Mouse (Mus musculus) lung, postnatal 0 days (tissue): ENCODE data around the gene Borcs7. TPM values are rescaled to one million over a fixed set of nuclear protein-coding genes. Genes with fewer than 3 reads are reported as not detected.
A peak's percentile ranks its signal among the peaks of the same experiment; 100 is the strongest.

Experiments used
- ATAC-seq: fragments of 200-750 bp; cut with Nextera tagmentation; 2 replicates; pipeline ENCODE4 v1.8.0; 2017; ENCODE audit warnings: moderate library complexity
- DNase-seq: peaks from one replicate; pipeline ENCODE4 v3.0.0-alpha.2; 2016; ENCODE audit warnings: low spot score
- H3K27ac ChIP-seq: fragments of 300-500 bp; sonication (generic); 2 replicates; pipeline ENCODE4 v1.5.1; 2014; ENCODE audit warnings: antibody characterized with exemption, mild to moderate bottlenecking, low read length, mixed read lengths
- H3K27me3 ChIP-seq: fragments of 300-500 bp; sonication (generic); replicated peaks from 2 replicates; pipeline ENCODE4 v1.6.1; 2014; ENCODE audit warnings: low read length, mixed read lengths; ENCODE audit not compliant: insufficient read depth
- H3K36me3 ChIP-seq: fragments of 300-500 bp; sonication (generic); 2 replicates; pipeline ENCODE4 v1.6.1; 2014; ENCODE audit warnings: low read length, mixed read lengths; ENCODE audit not compliant: insufficient read depth
- H3K4me1 ChIP-seq: fragments of 300-500 bp; sonication (generic); 2 replicates; pipeline ENCODE4 v1.6.1; 2014; ENCODE audit warnings: antibody characterized with exemption, low read depth, low read length, mixed read lengths; ENCODE audit not compliant: insufficient read depth
- H3K4me2 ChIP-seq: fragments of 300-500 bp; sonication (generic); replicated peaks from 2 replicates; pipeline ENCODE4 v1.6.1; 2014; ENCODE audit warnings: low read depth, mild to moderate bottlenecking, low read length, moderate library complexity, mixed read lengths
- H3K4me3 ChIP-seq: fragments of 300-500 bp; sonication (generic); 2 replicates; pipeline ENCODE4 v1.5.1; 2014; ENCODE audit warnings: low read depth, low read length
- H3K9ac ChIP-seq: fragments of 300-500 bp; sonication (generic); replicated peaks from 2 replicates; pipeline ENCODE4 v1.6.1; 2014; ENCODE audit warnings: low read depth, mild to moderate bottlenecking
- H3K9me3 ChIP-seq: fragments of 300-500 bp; sonication (generic); 2 replicates; pipeline ENCODE4 v1.6.1; 2016; ENCODE audit warnings: low read length, mixed read lengths
- CTCF ChIP-seq: IDR thresholded peaks from 2 replicates; pipeline ENCODE4 v1.5.1; 2016; ENCODE audit warnings: antibody characterized with exemption, mild to moderate bottlenecking
- EP300 ChIP-seq: IDR thresholded peaks from 2 replicates; pipeline ENCODE4 v1.6.1; 2016; ENCODE audit warnings: antibody characterized with exemption, mild to moderate bottlenecking, control low read depth
- WGBS: fragments of 180-500 bp; shearing (Covaris S2); extraction: QIAGEN DNeasy Blood & Tissue Kit; methylation state at CpG from one replicate; pipeline ENCODE4 v1.1.7; 2014; 5-methylcytosine and 5-hydroxymethylcytosine counted together
- polyA plus RNA-seq: library from polyadenylated mRNA; unstranded; fragments of >200 nt; fragmentation: Nextera tagmentation; extraction: Ambion mirVana; gene quantifications from 2 replicates; pipeline ENCODE4 v1.2.1, GENCODE M21; 2015

Borcs7 gene
- polyA plus RNA-seq: 13.0 and 14.3 TPM in 2 replicates

DNA sequence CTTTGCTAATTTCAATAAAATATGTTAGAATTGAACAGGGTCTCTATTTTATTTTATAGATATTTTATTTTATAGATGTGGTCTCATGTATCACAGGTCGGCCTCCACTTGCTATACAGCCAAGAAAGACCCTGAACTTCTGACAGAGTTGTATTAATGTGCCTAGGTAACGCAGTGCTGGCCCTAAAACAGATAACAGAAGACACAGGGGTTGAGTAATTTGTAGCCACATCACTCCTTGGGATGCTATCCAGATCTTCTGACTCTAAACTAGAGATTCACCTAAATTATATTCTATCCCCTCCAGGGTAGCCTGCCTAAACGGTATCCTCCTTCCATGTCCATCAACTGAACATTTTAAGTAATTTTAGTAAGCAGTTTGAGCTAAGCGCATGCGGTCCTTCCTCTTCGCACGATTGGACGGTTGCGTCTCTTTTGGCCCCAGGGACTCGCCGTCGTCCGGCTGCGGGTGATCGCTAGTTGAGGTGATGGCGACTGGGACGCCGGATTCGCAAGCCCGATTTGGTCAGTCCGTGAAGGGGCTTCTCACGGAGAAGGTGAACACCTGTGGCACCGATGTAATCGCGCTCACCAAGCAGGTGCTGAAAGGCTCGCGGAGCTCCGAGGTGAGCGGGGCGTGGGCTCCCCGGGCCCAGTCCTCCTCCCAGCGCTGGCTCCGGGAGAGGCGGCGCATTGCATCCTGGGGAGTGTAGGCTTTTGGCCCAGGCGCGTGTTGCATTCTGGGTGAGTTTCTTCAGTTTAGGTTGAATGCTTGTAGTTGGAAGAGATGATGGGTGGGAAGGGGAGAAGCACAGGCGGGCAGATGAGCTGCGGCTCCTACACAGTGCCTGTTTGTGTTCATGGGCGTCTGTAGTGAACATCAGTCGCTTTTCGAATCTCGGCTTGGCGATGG lies at the start of gene Borcs7:
Gene Borcs7 (plus strand): TSS at position 447 of the 913 bp plus-strand sequence.
- 3% methylated on average over 44 of the region's 44 CpGs for WGBS
- ATAC-seq: peak; percentile 94
- TF ChIP-seq CTCF: no peak
- TF ChIP-seq EP300: no peak

GRCm38 (mm10) chr19:46640780-46641179 lies 48.9 kb upstream of the Borcs7 start:
- DNase-seq (no peak), ATAC-seq (no peak)
- Histone ChIP-seq H3K9ac (no peak overlapping the region), H3K4me2 (no peak overlapping the region), H3K9me3 (no peaks in the 10 kb centered on the region), H3K4me3 (no peak overlapping the region), H3K27ac (peak overlapping the region; percentile 71), H3K27me3 (no peaks in the 10 kb centered on the region), H3K36me3 (peaks cover 10% of the 10 kb centered on the region), H3K4me1 (peaks cover 51% of the 10 kb centered on the region)
- WGBS: 74% methylated on average over 8 of the region's 8 CpGs
- TF ChIP-seq EP300 (no peak), CTCF (no peak)

More for the DNA sequence above, at the start of gene Borcs7:
- Histone ChIP-seq H3K4me3 (peak within 1 kb of the TSS; percentile 62), H3K36me3 (no peaks in the 10 kb centered on the region), H3K27me3 (no peaks in the 10 kb centered on the region), H3K27ac (peak within 1 kb of the TSS; percentile 54; the same call in 1 of the 2 replicates), H3K9me3 (no peaks in the 10 kb centered on the region), H3K9ac (peak within 1 kb of the TSS; percentile 50), H3K4me2 (peak within 1 kb of the TSS; percentile 44), H3K4me1 (no peaks in the 10 kb centered on the region)
- DNase-seq: peak; percentile 85

- Histone ChIP-seq H3K9ac (0 out of 2 replicates have a peak overlapping the region, but pooled peaks have one; percentile 6), H3K9me3 (no peaks in the 10 kb centered on the region), H3K27ac (peak overlapping the region; percentile 71), H3K4me3 (no peak overlapping the region), H3K4me2 (peak overlapping the region; percentile 25), H3K36me3 (peaks cover 12% of the 10 kb centered on the region), H3K27me3 (no peaks in the 10 kb centered on the region), H3K4me1 (peaks cover 50% of the 10 kb centered on the region)
- DNase-seq (peak; percentile 91), ATAC-seq (peak; percentile 88)
- TF ChIP-seq CTCF (no peak), EP300 (0 out of 2 replicates have a peak, but pooled peaks have one; percentile 35)
- 13% methylated on average over 19 of the region's 19 CpGs for WGBS
These were observed 48.2 kb upstream of the Borcs7 start for GRCm38 (mm10) chr19:46641420-46642085.

DNA sequence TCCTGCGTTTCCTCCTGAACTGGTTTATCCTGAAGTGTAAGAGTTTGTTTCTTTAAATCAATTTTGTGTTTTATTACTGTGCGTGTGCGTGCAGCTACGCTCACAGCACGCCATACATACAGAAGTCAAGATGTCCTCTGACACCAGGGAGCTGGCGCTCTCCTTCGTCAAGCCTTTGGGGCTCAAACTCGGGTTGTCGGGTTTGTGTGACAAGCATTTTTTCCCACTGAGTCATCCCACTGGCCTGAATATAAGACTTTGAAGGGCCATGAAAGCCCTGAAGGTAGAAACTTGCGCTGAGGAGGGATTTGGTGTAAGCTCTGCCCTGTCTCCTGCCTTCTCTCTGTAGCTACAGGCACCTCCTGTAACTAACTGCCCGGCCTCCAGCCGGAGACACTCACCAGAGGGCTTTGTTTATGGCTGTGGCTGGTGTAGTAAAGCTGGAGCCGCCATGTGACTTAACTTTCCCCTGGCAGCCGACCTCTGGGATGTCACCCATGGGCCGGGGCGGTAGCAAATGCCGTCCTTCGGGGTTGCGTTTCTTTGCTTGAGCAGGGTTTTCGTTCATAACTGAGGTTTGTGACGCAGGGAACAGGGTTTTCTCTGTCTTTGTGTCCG lies 47.5 kb upstream of the Borcs7 start:
- ATAC-seq: peak; percentile 49

GRCm38 (mm10) chr19:46643236-46643635 lies 46.5 kb upstream of the Borcs7 start:
- Histone ChIP-seq H3K9me3 (no peaks in the 10 kb centered on the region), H3K9ac (no peak overlapping the region), H3K36me3 (peaks cover 12% of the 10 kb centered on the region), H3K4me3 (no peak overlapping the region), H3K4me2 (no peak overlapping the region), H3K27me3 (no peaks in the 10 kb centered on the region), H3K27ac (peak overlapping the region; percentile 71; the same call in 1 of the 2 replicates), H3K4me1 (peaks cover 50% of the 10 kb centered on the region)
- DNase-seq (no peak), ATAC-seq (no peak)
- WGBS: 54% methylated on average over 5 of the region's 5 CpGs
- TF ChIP-seq EP300 (no peak), CTCF (no peak)

More for the DNA sequence above, 47.5 kb upstream of the Borcs7 start:
- WGBS: 36% methylated on average over 22 of the region's 22 CpGs
- TF ChIP-seq CTCF: peak; percentile 23
- TF ChIP-seq EP300: no peak; the same call in 1 of the 2 replicates
- Histone ChIP-seq H3K4me1 (peaks cover 50% of the 10 kb centered on the region), H3K4me2 (peak overlapping the region; percentile 25), H3K4me3 (no peak overlapping the region), H3K9ac (0 out of 2 replicates have a peak overlapping the region, but pooled peaks have one; percentile 6), H3K9me3 (no peaks in the 10 kb centered on the region), H3K36me3 (peaks cover 12% of the 10 kb centered on the region), H3K27ac (peak overlapping the region; percentile 71), H3K27me3 (no peaks in the 10 kb centered on the region)
- peak; percentile 61 for DNase-seq
